Mouse (Mus musculus) myocyte (in vitro differentiated cells): Measurements from ENCODE around the gene Xpo5.

Experiments
- CEBPB ChIP-seq: IDR thresholded peaks from 2 replicates; pipeline ENCODE4 v1.6.1; 2011; ENCODE audit warnings: mild to moderate bottlenecking, moderate library complexity; ENCODE audit not compliant: poor library complexity, insufficient read depth, severe bottlenecking
- E2F4 ChIP-seq: IDR thresholded peaks from one replicate; pipeline ENCODE4 v1.6.1; 2011; ENCODE audit warnings: mild to moderate bottlenecking, control low read depth, moderate library complexity; ENCODE audit not compliant: insufficient read depth
- MAX ChIP-seq: IDR thresholded peaks from one replicate; pipeline ENCODE4 v1.6.1; 2011; ENCODE audit warnings: low read depth, mild to moderate bottlenecking, control low read depth
- MYOD1 ChIP-seq, 3 experiments: IDR thresholded peaks; one replicate each; pipeline ENCODE4 v1.6.1; 2011; ENCODE audit warnings: control low read depth in 2 of 3, low read depth in 2 of 3, mild to moderate bottlenecking in 2 of 3, moderate library complexity in 1 of 3; ENCODE audit not compliant: insufficient read length in 2 of 3, control insufficient read depth in 1 of 3
- MYOG ChIP-seq, 3 experiments: IDR thresholded peaks; one replicate each; pipeline ENCODE4 v1.6.1; 2011; ENCODE audit warnings: control low read depth in 2 of 3, low read depth in 2 of 3, mild to moderate bottlenecking in 2 of 3; ENCODE audit not compliant: insufficient read length in 2 of 3, control insufficient read depth in 1 of 3, insufficient read depth in 1 of 3
- POLR2A ChIP-seq: IDR thresholded peaks from one replicate; pipeline ENCODE4 v1.6.1; 2011; ENCODE audit warnings: low read depth, mild to moderate bottlenecking, control low read depth, moderate library complexity; ENCODE audit not compliant: insufficient read length
- POLR2AphosphoS2 ChIP-seq: IDR thresholded peaks from one replicate; pipeline ENCODE4 v1.6.1; 2011; ENCODE audit warnings: low read depth, control low read depth; ENCODE audit not compliant: insufficient read length
- REST ChIP-seq: IDR thresholded peaks from one replicate; pipeline ENCODE4 v1.6.1; 2011; ENCODE audit warnings: mild to moderate bottlenecking, control low read depth, moderate library complexity; ENCODE audit not compliant: insufficient read depth, insufficient read length
- SRF ChIP-seq: IDR thresholded peaks from one replicate; pipeline ENCODE4 v1.6.1; 2011; ENCODE audit warnings: low read depth; ENCODE audit not compliant: control insufficient read depth, insufficient read length
- TCF12 ChIP-seq: IDR thresholded peaks from one replicate; pipeline ENCODE4 v1.6.1; 2011; ENCODE audit warnings: mild to moderate bottlenecking, control low read depth; ENCODE audit not compliant: poor library complexity, insufficient read depth, severe bottlenecking
- TCF3 ChIP-seq: IDR thresholded peaks from one replicate; pipeline ENCODE4 v1.6.1; 2011; ENCODE audit warnings: low read depth, control low read depth; ENCODE audit not compliant: insufficient read length
- USF1 ChIP-seq: IDR thresholded peaks from one replicate; pipeline ENCODE4 v1.6.1; 2011; ENCODE audit warnings: low read depth, mild to moderate bottlenecking, control low read depth, moderate library complexity

DNA sequence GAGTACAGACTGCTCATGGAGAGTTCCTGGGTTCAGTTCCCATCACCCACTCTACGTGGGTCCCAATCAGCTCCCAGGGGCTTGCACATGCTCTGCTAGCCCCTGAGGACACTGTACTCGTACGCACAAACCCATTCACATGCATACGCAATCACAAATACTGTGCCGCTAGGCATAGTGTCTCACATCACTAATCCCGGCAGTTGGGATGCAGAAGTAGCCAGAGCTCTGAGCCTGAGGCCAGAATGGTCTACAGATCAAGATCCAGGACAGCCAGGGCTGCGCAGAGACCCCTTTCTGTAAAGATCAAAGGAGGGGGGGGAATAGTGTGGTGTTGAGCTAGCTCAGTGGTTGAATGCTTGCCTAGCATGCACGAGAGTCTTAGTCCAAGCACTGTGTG lies 45.5 kb upstream of the Xpo5 start:
- no peak for TF ChIP-seq POLR2A
- no peak for TF ChIP-seq USF1
- no peak for TF ChIP-seq MAX
- TF ChIP-seq E2F4: no peak
- no peak for TF ChIP-seq POLR2AphosphoS2
- TF ChIP-seq TCF12: no peak
- TF ChIP-seq SRF: no peak
- TF ChIP-seq MYOD1 (IDR thresholded peaks at IDR 0.05; ENCODE audit: control insufficient read depth in 1 of 3, insufficient read length in 2 of 3, low read depth in 2 of 3): no peak
- TF ChIP-seq CEBPB: no peak
- TF ChIP-seq TCF3: no peak
- TF ChIP-seq MYOG (IDR thresholded peaks at IDR 0.05; ENCODE audit: control insufficient read depth in 1 of 3, insufficient read depth in 1 of 3, insufficient read length in 2 of 3, low read depth in 2 of 3): no peak
- TF ChIP-seq REST: no peak
